In genomic region chr2:148161966-148162365, GRCm38 (mm10) we compare ENCODE assay signal across 27 mouse cellular contexts.
A peak's percentile ranks its signal among the peaks of the same experiment; 100 is the strongest.
DNase-seq lines count a peak whose midpoint lies in the region; ATAC-seq lines count a peak whose summit lies in the region.
"Had no signal": no experiment of that assay in that cellular context is flagged by ENCODE, and none has a peak within 500 bp of the region (broad histone marks: within the 10 kb centered on the region; RNA-seq: fewer than 3 reads in every experiment).

No protein-coding gene starts in this region.

- ATAC-seq in midbrain, embryonic 14.5 days (ENCODE audit: low FRiP score, low TSS enrichment), result no peak
- ATAC-seq: activated CD4-positive, CD25-positive, alpha-beta regulatory T cell, adult 4 months; forebrain, embryonic 16.5 days; intestine, embryonic 16.5 days had no signal

- no peaks in the 10 kb centered on the region for H3K9me3 ChIP-seq in midbrain, embryonic 14.5 days (ENCODE audit: control insufficient read depth, low read length)
- no peaks in the 10 kb centered on the region for H3K9me3 ChIP-seq in embryonic facial prominence, embryonic 10.5 days
- H3K9me3 ChIP-seq: hindbrain, embryonic 10.5 days; liver, embryonic 13.5 days; neural tube, embryonic 15.5 days; stomach, embryonic 15.5 days had no signal

- no peak overlapping the region for H3K4me2 ChIP-seq in midbrain, embryonic 14.5 days (ENCODE audit: low read length)
- H3K4me2 ChIP-seq: heart, embryonic 12.5 days; liver, embryonic 13.5 days; midbrain, embryonic 11.5 days; neural tube, embryonic 15.5 days; stomach, embryonic 15.5 days had no signal

- no peaks in the 10 kb centered on the region for H3K4me1 ChIP-seq in midbrain, embryonic 14.5 days (ENCODE audit: control insufficient read depth, insufficient read depth, low read length)
- no peaks in the 10 kb centered on the region for H3K4me1 ChIP-seq in embryonic facial prominence, embryonic 10.5 days
- H3K4me1 ChIP-seq: liver, embryonic 13.5 days; neural tube, embryonic 15.5 days; stomach, embryonic 15.5 days had no signal

- no peak overlapping the region for H3K27ac ChIP-seq in midbrain, embryonic 14.5 days (replicated peaks; ENCODE audit: low read depth, low read length)
- H3K27ac ChIP-seq in embryonic facial prominence, embryonic 10.5 days (replicated peaks), result no peak overlapping the region
- H3K27ac ChIP-seq: hindbrain, embryonic 10.5 days; hindbrain, postnatal 0 days; liver, embryonic 13.5 days; neural tube, embryonic 15.5 days; stomach, embryonic 15.5 days had no signal

- H3K36me3 ChIP-seq in midbrain, embryonic 14.5 days (ENCODE audit: control insufficient read depth, insufficient read depth, low read length), result no peaks in the 10 kb centered on the region
- no peaks in the 10 kb centered on the region for H3K36me3 ChIP-seq in embryonic facial prominence, embryonic 10.5 days (replicated peaks)
- H3K36me3 ChIP-seq: heart, embryonic 12.5 days; hindbrain, embryonic 10.5 days; liver, embryonic 13.5 days; neural tube, embryonic 15.5 days; stomach, embryonic 15.5 days had no signal

- WGBS in midbrain, embryonic 14.5 days, result 57% methylated on average over 1 of the region's 1 CpGs
- WGBS in embryonic facial prominence, embryonic 10.5 days, result 75% methylated on average over 1 of the region's 1 CpGs

- DNase-seq in layer of hippocampus, adult 18-20 months (ENCODE audit: low spot score in 2 of 2), result peak; percentile 21 to 55
- no peak for DNase-seq in layer of hippocampus, postnatal 25 days (ENCODE audit: extremely low spot score in 1 of 2, low spot score in 1 of 2)
- peak; percentile 43 for DNase-seq in right cerebral cortex, postnatal 25 days
- DNase-seq in right cerebral cortex, adult 2 months (ENCODE audit: low spot score in 2 of 2), result no peak
- peak; percentile 33 to 56 for DNase-seq in left cerebral cortex, adult 9 months (ENCODE audit: low spot score in 2 of 2)
- DNase-seq in midbrain, embryonic 14.5 days, result no peak
- DNase-seq in embryonic facial prominence, embryonic 10.5 days (ENCODE audit: low spot score), result no peak
- DNase-seq: adrenal gland, adult 8-10 months; cerebellum, adult 18-20 months; cerebellum, postnatal 25 days; heart, postnatal 10 days; kidney, adult 9 months; kidney, postnatal 14 days; liver, embryonic 13.5 days; lung, adult 2 months; lung, postnatal 14 days; thymus, adult 18-20 months; thymus, postnatal 36 days had no signal

- H3K4me3 ChIP-seq in midbrain, embryonic 14.5 days (replicated peaks; ENCODE audit: low read depth, low read length), result no peak overlapping the region
- H3K4me3 ChIP-seq in embryonic facial prominence, embryonic 10.5 days, result no peak overlapping the region
- H3K4me3 ChIP-seq: heart, embryonic 12.5 days; hindbrain, embryonic 10.5 days; liver, embryonic 13.5 days; neural tube, embryonic 15.5 days; stomach, embryonic 15.5 days had no signal

- no peaks in the 10 kb centered on the region for H3K27me3 ChIP-seq in midbrain, embryonic 14.5 days (ENCODE audit: control insufficient read depth, insufficient read depth, low read length)
- H3K27me3 ChIP-seq in embryonic facial prominence, embryonic 10.5 days (replicated peaks; ENCODE audit: low read depth, poor library complexity, severe bottlenecking), result no peaks in the 10 kb centered on the region
- H3K27me3 ChIP-seq: liver, embryonic 13.5 days; neural tube, embryonic 15.5 days; stomach, embryonic 15.5 days had no signal

- H3K9ac ChIP-seq in midbrain, embryonic 14.5 days (replicated peaks; ENCODE audit: low read length), result no peak overlapping the region
- H3K9ac ChIP-seq: heart, embryonic 12.5 days; liver, embryonic 13.5 days; neural tube, embryonic 15.5 days; stomach, embryonic 15.5 days had no signal

Comparison
In these comparisons a context has a peak if more than half of its experiments do, and no peak if none do; other contexts are left out.
1. DNase-seq: peak in layer of hippocampus, adult 18-20 months (2 of 2), right cerebral cortex, postnatal 25 days (single experiment) and left cerebral cortex, adult 9 months (2 of 2); none in layer of hippocampus, postnatal 25 days (0 of 2), right cerebral cortex, adult 2 months (0 of 2), midbrain, embryonic 14.5 days (single experiment) and embryonic facial prominence, embryonic 10.5 days (single experiment).